Mouse (Mus musculus): ENCODE measurements at regions not wholly inside any gene's neighbourhood (a gene's known extent, or its start where the extent isn't known, plus 50 kb on each side); places are given as distances from the start of the nearest gene placed in this dataset. TPM values are rescaled to one million over a fixed set of nuclear protein-coding genes. Genes with fewer than 3 reads are reported as not detected.

Small RNA genes lying in the stretch of these regions (microRNA-seq; reads per million reads assigned to microRNA genes)
- gene Gm24271 = not detected
